Mouse (Mus musculus): ENCODE results near the gene Zbtb44. TPM values are rescaled to one million over a fixed set of nuclear protein-coding genes. Genes with fewer than 3 reads are reported as not detected.
"Not testable (repeated sequence)": the region's sequence is repeated elsewhere in the genome, so short reads cannot be mapped to it uniquely, and the experiment has no call there.

Gene Zbtb44
- polyA plus RNA-seq, 1 experiment, result 9.3 TPM

DNA sequence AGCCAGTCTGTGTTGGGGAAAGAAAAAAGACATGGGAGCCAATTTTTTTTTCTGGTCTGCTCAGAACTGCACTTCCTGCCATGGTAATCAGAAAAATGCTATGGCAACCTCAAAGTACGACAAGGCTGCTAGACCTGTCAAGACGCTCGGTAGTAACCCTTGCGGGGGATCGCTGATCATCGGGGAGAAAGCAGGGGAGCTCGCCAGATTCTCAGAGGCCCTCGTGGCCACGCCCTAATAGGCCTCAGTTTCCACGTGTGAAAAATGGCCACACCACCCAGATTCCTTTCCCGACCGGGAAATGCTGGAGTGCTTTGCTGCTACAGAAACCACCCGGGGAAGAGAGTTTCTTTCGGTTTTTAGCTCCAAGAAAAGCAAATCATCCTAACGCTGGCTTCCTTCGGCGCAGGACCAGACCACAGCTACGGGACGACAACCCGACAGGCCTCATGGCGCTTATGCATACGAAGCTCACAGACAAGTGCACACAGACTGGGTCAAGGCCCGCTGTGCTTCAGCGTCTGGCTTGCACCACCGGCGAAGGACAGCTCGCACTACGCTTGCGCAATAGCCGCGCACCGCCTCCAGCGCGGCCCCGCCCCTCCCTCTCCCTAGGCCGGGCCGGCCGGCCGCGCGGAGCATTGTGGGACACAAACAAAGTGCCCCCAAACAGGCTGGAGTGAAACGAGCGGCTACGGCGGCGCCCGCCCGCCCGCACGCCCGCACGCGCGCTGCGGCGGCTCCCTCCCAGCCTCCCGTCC, 513 bp upstream of the Zbtb44 start:
- Histone ChIP-seq H3K4me3 (replicated peaks; ENCODE audit: control insufficient read depth, low read depth, low read length) (peak overlapping the region; percentile 86), H3K27ac (ENCODE audit: control insufficient read depth, insufficient read depth, low read depth, low read length, poor library complexity) (peak overlapping the region; percentile 98), H3K4me1 (ENCODE audit: control insufficient read depth, insufficient read depth, low read length) (no peaks in the 10 kb centered on the region; the same call in 1 of the 2 replicates)
- WGBS, result under 1% methylated on average over 57 of the region's 57 CpGs
- peak; percentile 98 for TF ChIP-seq POLR2A (IDR thresholded peaks at IDR 0.05; ENCODE audit: borderline replicate concordance, control insufficient read depth, low read depth, low read length)
- 0 out of 2 replicates have a peak, but pooled peaks have one; percentile 12 for TF ChIP-seq CTCF (IDR thresholded peaks at IDR 0.05; ENCODE audit: control insufficient read depth, insufficient read depth, low read length)

DNA sequence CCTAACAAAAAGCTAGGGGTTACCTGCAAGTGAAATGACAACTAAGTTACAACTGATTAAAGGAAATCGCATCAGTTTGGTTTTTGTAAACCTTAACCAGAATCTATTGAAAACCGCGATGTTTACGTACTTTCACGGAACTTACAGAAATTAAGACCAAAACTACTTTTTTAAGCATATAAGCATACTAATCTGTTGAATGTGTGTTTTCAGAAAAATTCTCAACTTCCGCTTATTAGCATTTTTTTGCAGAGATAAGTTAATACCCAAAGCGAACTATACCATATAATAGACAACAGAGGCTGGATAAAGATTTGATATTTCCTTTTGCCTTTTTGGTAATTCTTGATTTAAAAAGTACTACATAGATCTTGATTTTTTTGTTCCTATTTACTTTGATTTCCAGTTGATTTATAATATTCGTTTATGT, 985 bp downstream of the Zbtb44 start:
- no peaks in the 10 kb centered on the region; the same call in 1 of the 2 replicates for H3K4me1 ChIP-seq (ENCODE audit: control insufficient read depth, insufficient read depth, low read length)
- TF ChIP-seq CTCF (IDR thresholded peaks at IDR 0.05; ENCODE audit: control insufficient read depth, insufficient read depth, low read length), result no peak
- TF ChIP-seq POLR2A (IDR thresholded peaks at IDR 0.05; ENCODE audit: borderline replicate concordance, control insufficient read depth, low read depth, low read length), result no peak
- 5% methylated on average over 8 of the region's 8 CpGs for WGBS
- H3K27ac ChIP-seq (ENCODE audit: control insufficient read depth, insufficient read depth, low read depth, low read length, poor library complexity), result no peak overlapping the region
- peak overlapping the region; percentile 86 for H3K4me3 ChIP-seq (replicated peaks; ENCODE audit: control insufficient read depth, low read depth, low read length)

DNA sequence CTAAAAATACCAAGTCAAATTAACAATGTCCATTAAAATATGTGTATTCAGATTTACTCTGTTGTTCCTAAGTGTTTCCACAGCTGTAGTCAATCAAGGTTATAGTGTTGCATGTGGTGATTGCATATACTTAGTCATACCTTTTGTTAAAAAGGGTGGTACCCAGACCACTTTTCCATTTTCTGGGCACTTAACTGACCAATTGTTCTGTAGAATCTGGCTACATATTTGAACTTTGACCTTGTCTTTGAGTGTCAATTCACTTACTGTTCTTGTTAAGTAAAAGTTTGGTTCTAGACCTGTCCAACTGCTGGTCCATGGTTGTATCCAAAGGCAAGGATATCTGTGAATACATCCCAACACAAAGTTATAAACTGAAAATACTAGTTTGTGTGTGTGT, 2.1 kb downstream of the Zbtb44 start:
- Histone ChIP-seq H3K4me3 (replicated peaks; ENCODE audit: control insufficient read depth, low read depth, low read length) (no peak overlapping the region), H3K4me1 (ENCODE audit: control insufficient read depth, insufficient read depth, low read length) (no peaks in the 10 kb centered on the region; the same call in 1 of the 2 replicates), H3K27ac (ENCODE audit: control insufficient read depth, insufficient read depth, low read depth, low read length, poor library complexity) (no peak overlapping the region)
- TF ChIP-seq POLR2A (IDR thresholded peaks at IDR 0.05; ENCODE audit: borderline replicate concordance, control insufficient read depth, low read depth, low read length), result no peak
- no peak for TF ChIP-seq CTCF (IDR thresholded peaks at IDR 0.05; ENCODE audit: control insufficient read depth, insufficient read depth, low read length)

DNA sequence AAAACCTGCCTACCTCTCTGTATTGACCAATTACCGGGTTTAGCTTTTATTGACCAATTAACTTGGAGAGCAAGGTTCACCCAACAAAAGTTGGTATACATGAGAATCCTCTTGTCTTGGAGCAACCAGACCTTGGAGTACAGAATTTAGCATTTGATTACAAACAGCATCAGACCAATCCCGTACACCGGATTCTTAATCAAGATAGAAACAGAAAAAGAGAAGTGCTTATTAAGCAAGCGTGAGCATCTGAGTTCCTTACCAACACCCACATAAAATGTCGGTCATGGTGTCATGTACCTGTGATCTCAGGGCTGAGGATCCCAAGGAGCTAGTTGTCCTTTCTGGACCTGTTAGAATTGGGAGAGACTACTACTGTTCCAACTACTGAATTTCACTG, 19.8 kb downstream of the Zbtb44 start:
- no peaks in the 10 kb centered on the region for H3K4me1 ChIP-seq (ENCODE audit: control insufficient read depth, insufficient read depth, low read length)
- H3K4me3 ChIP-seq (replicated peaks; ENCODE audit: control insufficient read depth, low read depth, low read length), result no peak overlapping the region
- no peak overlapping the region for H3K27ac ChIP-seq (ENCODE audit: control insufficient read depth, insufficient read depth, low read depth, low read length, poor library complexity)
- TF ChIP-seq POLR2A (IDR thresholded peaks at IDR 0.05; ENCODE audit: borderline replicate concordance, control insufficient read depth, low read depth, low read length), result no peak
- TF ChIP-seq CTCF (IDR thresholded peaks at IDR 0.05; ENCODE audit: control insufficient read depth, insufficient read depth, low read length), result no peak
- WGBS, result 40% methylated on average over 5 of the region's 5 CpGs

DNA sequence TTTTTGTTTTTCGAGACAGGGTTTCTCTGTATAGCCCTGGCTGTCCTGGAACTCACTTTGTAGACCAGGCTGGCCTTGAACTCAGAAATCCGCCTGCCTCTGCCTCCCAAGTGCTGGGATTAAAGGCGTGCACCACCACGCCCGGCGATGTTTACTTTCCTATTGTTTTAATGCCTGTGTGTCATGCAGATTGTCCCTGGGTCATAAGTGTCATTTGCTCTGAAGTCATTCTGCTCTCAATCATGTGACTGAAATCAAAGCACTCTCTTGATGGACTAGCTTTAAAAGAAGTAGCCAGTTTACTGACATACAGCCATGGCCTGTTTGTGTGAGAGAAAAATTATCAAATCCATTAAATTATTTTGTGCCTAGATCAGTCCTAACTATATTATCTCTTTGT, 21.1 kb downstream of the Zbtb44 start:
- WGBS, result 82% methylated on average over 6 of the region's 6 CpGs
- H3K4me1 ChIP-seq (ENCODE audit: control insufficient read depth, insufficient read depth, low read length), result not testable (repeated sequence)

DNA sequence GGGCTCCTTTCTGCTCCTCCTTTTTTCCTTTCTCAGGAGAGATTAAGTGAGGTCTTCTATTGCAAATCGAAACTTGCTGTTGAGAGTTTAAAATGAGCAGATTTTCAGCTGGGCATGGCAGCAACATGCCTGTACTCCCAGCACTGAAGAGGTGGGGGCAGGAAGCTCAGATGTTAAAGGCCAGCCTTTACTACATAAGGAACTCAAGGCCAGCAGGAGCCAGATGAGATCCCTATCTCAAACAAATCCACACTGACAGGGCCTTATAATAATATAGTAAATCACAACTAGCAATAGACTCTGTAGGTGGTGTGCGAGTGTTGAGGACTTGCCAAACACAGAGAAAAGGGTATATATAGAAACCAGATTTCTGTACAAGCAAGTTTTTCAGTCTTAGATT, 28.3 kb downstream of the Zbtb44 start:
- no peaks in the 10 kb centered on the region for H3K4me1 ChIP-seq (ENCODE audit: control insufficient read depth, insufficient read depth, low read length)
- 82% methylated on average over 2 of the region's 2 CpGs for WGBS
- no peak overlapping the region for H3K4me3 ChIP-seq (replicated peaks; ENCODE audit: control insufficient read depth, low read depth, low read length)
- no peak for TF ChIP-seq CTCF (IDR thresholded peaks at IDR 0.05; ENCODE audit: control insufficient read depth, insufficient read depth, low read length)
- no peak for TF ChIP-seq POLR2A (IDR thresholded peaks at IDR 0.05; ENCODE audit: borderline replicate concordance, control insufficient read depth, low read depth, low read length)
- no peak overlapping the region for H3K27ac ChIP-seq (ENCODE audit: control insufficient read depth, insufficient read depth, low read depth, low read length, poor library complexity)

More for the DNA sequence above, 21.1 kb downstream of the Zbtb44 start:
- not testable (repeated sequence) for H3K4me3 ChIP-seq (replicated peaks; ENCODE audit: control insufficient read depth, low read depth, low read length); H3K27ac ChIP-seq (ENCODE audit: control insufficient read depth, insufficient read depth, low read depth, low read length, poor library complexity)

DNA sequence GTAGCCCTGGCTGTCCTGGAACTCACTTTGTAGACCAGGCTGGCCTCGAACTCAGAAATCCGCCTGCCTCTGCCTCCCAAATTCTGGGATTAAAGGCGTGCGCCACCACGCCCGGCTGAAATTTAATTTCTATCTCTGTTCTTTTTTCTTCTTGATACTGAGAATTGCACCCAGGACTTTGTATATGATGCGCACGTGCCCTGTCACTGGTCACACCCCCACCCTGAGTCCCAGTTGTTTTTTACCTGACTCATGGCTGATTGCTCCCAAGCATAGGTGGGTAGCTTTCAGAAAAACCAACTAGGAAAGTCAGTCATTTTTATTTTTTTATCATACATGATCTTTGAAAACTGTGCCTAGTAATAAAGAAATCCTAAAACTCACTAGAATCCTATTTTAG, 40.3 kb downstream of the Zbtb44 start:
- Histone ChIP-seq H3K27ac (ENCODE audit: control insufficient read depth, insufficient read depth, low read depth, low read length, poor library complexity) (no peak overlapping the region), H3K4me3 (replicated peaks; ENCODE audit: control insufficient read depth, low read depth, low read length) (no peak overlapping the region), H3K4me1 (ENCODE audit: control insufficient read depth, insufficient read depth, low read length) (no peaks in the 10 kb centered on the region)
- TF ChIP-seq POLR2A (IDR thresholded peaks at IDR 0.05; ENCODE audit: borderline replicate concordance, control insufficient read depth, low read depth, low read length), result no peak
- no peak for TF ChIP-seq CTCF (IDR thresholded peaks at IDR 0.05; ENCODE audit: control insufficient read depth, insufficient read depth, low read length)
- WGBS, result 83% methylated on average over 8 of the region's 8 CpGs

DNA sequence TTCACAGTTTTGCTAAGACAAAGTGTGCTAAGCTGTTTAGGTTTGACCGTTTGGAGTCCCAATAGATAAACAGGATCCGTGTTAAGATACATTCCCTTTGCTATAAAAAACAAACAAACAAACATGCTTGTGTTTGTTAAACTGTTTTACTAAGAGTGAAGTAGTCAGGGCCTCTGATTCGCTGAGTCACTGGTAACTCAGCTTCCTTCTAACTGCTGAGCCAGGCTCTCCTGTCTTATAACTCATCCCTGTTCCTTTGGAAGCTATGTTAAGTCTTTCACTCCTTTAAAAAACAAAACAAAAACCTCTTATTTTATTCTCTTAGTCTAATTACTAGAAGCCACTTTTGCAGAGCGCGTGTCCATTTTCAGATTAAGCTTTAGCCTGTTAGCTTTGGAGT, 41.8 kb downstream of the Zbtb44 start:
- H3K27ac ChIP-seq (ENCODE audit: control insufficient read depth, insufficient read depth, low read depth, low read length, poor library complexity), result no peak overlapping the region
- 90% methylated on average over 5 of the region's 5 CpGs for WGBS
- no peak overlapping the region for H3K4me3 ChIP-seq (replicated peaks; ENCODE audit: control insufficient read depth, low read depth, low read length)
- TF ChIP-seq CTCF (IDR thresholded peaks at IDR 0.05; ENCODE audit: control insufficient read depth, insufficient read depth, low read length) (no peak), POLR2A (IDR thresholded peaks at IDR 0.05; ENCODE audit: borderline replicate concordance, control insufficient read depth, low read depth, low read length) (no peak)
- H3K4me1 ChIP-seq (ENCODE audit: control insufficient read depth, insufficient read depth, low read length), result no peaks in the 10 kb centered on the region

DNA sequence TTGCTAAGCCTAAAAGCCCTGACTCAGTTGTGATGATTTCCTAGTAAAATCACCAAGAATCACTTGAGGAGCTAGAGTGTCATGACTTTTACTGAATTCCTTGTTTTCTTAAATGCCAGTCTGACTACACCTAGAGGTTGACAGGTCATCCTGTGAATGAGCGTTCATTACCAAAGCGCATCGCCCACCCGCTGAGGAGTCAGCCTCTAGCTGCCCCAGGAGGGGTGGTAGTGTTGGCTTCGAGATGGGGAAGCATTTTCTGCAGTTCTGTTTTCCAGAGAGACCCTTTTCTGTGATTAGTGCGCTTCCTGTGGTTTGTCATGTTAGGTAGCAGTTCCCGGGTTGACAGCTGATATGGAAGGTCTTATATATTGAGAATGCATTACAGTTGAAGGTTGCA, 43.4 kb downstream of the Zbtb44 start:
- no peak overlapping the region for H3K4me3 ChIP-seq (replicated peaks; ENCODE audit: control insufficient read depth, low read depth, low read length)
- TF ChIP-seq CTCF (IDR thresholded peaks at IDR 0.05; ENCODE audit: control insufficient read depth, insufficient read depth, low read length) (no peak), POLR2A (IDR thresholded peaks at IDR 0.05; ENCODE audit: borderline replicate concordance, control insufficient read depth, low read depth, low read length) (no peak)
- no peaks in the 10 kb centered on the region for H3K4me1 ChIP-seq (ENCODE audit: control insufficient read depth, insufficient read depth, low read length)
- WGBS, result 73% methylated on average over 7 of the region's 7 CpGs
- no peak overlapping the region for H3K27ac ChIP-seq (ENCODE audit: control insufficient read depth, insufficient read depth, low read depth, low read length, poor library complexity)

Data from bone marrow, adult 2 months (tissue).